Mouse (Mus musculus) brain, embryonic 14.5 days (tissue): Measurements from ENCODE around the gene Zfp42. TPM values are rescaled to one million over a fixed set of nuclear protein-coding genes. Genes with fewer than 3 reads are reported as not detected.

Experiments
- DNase-seq: peaks from one replicate; pipeline ENCODE4 v3.0.0-alpha.2; 2011; ENCODE audit warnings: low read depth
- CTCF ChIP-seq: fragments of 200-500 bp; IDR thresholded peaks from 2 replicates; pipeline ENCODE4 v1.5.1; 2012; ENCODE audit warnings: inconsistent platforms, mild to moderate bottlenecking, moderate library complexity, borderline replicate concordance; ENCODE audit not compliant: insufficient read depth, insufficient read length; ENCODE audit errors: extremely low read depth
- POLR2A ChIP-seq: fragments of 200-500 bp; IDR thresholded peaks from 2 replicates; pipeline ENCODE4 v1.6.1; 2012; ENCODE audit warnings: mild to moderate bottlenecking, inconsistent platforms, borderline replicate concordance; ENCODE audit not compliant: poor library complexity, insufficient read depth, insufficient read length, severe bottlenecking; ENCODE audit errors: extremely low read depth
- polyA plus RNA-seq: library from polyadenylated mRNA; depleted of rRNA; stranded (reverse); fragments of >200 nt; gene quantifications from 2 replicates; pipeline ENCODE4 v1.2.3, GENCODE M21; 2012

The Zfp42 gene
- polyA plus RNA-seq, 1 experiment, result not detected

DNA sequence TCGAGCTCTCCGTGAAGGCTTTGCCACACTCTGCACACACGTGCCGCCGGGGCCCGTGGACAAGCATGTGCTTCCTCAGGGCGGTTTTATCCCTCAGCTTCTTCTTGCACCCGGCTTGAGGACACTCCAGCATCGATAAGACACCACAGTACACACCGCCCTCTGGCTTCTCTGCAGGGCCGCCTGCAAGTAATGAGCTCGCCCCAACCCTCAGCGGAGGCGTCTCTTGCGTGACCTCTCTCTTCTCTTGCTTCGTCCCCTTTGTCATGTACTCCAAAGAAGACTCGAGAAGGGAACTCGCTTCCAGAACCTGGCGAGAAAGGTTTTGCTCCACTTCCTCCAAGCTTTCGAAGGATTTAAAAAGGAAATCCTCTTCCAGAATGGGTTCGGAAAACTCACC, 11.0 kb downstream of the Zfp42 start:
- TF ChIP-seq CTCF (no peak), POLR2A (no peak)
- DNase-seq, result no peak

DNA sequence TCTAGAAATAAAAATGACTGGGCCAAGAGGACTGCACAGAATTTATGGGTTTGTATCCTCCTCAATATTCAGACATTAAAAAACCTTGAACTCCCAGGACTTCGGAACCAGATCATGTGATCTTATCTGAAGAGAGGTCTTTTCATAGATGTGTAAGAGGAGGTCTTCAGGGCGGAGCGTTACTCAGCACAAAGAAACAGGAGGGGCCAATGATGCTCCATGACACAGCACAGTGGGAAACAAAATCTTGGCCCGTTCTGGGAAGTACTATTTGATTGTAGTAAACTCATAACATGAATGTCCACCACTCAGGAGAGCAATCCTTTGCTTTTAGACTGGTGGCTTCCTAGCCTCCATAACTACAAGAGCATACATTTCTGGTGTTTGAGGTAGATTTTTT, 12.6 kb downstream of the Zfp42 start:
- DNase-seq, result no peak
- TF ChIP-seq POLR2A, result no peak
- TF ChIP-seq CTCF, result no peak

DNA sequence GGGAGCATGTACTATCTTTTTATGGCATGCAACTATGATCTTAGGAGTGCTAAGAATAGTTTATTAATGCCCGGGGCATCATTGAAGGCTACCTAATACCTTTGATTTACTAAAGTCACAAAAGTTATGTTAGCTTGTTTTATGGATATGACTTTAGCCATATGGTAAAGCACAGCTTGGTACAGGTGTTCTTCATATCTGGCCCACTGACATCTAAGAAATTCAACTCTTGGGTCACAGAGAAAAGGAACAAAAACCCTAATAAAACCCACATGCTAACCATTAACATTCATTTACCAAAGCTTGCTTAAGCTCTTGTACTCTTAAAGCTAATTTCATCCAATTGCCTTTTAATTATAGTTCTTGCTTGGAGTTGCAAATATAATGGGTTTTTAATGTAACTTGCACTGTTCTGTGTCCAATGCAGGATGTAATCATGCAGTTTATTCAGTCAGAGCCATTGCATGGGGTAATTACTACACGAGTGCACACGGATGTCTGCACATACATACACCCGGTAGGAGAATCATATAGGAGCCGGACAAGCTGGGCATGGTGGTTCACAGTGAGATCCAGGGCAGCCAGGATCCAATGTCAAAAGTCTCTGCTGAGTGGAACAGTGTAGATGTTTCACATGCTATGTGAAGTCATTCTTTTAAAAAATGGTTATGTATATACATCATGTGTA, 16.2 kb downstream of the Zfp42 start:
- no peak for DNase-seq
- TF ChIP-seq POLR2A (no peak), CTCF (no peak)

DNA sequence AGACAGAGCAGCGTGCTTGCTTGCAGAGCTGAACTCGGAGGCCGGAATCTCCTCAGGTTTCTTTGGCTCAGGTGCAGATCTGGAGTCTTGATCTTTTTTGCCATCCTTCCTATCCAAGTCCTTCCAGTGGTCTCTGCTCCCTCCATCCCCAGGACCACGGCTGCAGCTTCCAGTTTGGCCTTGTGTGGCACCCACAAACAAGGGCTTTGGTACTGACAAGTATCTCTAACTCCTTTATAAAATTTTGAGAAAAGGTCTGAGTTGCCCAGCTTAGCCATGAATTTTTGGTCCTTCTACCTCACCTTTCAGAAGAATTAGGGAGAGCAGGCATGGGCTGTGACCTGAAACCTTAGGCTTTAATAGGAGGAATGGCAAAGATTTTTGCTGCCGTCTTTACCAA, 17.0 kb downstream of the Zfp42 start:
- TF ChIP-seq POLR2A (no peak), CTCF (no peak)
- DNase-seq, result no peak

DNA sequence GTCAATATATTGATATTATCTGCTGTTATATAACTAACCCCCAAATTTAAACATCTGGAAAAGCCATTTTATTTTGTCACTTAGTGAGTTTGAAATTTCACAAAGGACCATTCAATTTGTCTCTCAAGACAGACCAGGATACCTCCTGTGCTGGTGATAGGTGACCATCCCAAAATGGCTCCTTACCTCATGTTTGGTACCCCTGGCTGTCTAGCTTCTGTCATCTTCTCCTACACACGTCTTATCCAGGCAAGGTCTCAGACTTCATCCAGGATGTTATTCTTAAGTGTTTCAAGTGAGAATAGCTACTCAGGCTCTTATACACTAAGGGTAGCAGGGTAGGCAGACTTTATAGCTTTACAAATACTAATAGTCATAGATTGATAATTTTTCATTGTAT, 17.9 kb downstream of the Zfp42 start:
- DNase-seq, result no peak
- no peak for TF ChIP-seq POLR2A

DNA sequence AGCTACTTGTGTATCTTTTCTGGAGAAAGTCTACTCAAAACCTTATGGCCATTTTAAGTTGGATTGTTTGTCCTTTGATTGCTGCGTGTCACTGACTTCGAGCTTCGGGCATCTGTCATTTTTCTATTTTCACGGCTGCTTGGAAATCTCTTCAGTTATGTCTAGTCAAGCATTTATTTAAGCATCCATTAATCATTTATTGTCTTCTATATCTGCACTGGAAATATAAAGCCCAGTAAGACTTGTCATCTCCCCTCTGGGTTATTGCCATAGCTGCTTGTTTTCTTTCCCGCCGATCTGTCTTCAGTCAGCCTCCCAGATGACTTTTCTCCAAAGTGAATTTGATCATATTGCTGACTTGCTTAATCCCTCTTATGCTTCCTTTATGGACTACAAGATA, 19.3 kb downstream of the Zfp42 start:
- no peak for TF ChIP-seq CTCF
- TF ChIP-seq POLR2A, result no peak

DNA sequence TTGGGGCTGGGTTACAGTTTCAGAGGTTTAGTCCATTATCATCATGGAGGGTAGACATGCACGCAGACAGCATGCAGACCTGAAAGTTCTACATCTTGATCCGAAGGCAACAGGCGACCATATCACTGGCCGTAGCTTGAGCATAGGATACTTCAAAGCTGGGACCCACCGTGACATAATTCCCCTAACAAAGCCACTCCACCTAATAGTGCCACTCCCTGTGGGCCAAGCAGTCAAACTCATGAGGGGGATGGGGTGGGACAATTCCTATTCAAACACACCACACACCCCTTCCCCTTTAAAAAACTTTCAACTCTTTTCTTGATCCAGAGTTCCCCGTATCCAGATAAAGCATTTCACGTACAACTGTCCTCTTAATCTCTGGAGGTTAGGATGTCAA, 23.5 kb downstream of the Zfp42 start:
- no peak for TF ChIP-seq POLR2A
- no peak for TF ChIP-seq CTCF

More for the DNA sequence above, 19.3 kb downstream of the Zfp42 start:
- DNase-seq, result no peak

DNA sequence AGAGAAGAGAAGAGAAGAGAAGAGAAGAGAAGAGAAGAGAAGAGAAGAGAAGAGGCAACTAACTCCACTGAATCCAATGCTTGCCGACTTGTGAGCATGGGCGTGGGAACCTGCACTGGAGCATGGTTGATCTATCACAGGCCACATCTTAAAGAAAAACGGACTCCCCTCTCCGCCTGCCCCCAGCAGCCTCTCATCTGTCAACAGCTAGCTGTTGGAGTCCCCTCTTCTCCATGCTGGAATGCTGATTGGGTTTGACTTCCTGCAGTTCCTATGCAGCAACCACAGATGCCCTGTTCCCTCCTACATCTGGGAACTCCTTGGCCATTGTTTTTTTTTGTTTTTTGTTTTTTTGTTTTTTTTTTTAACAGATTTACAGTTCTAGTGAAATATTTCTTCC, 28.4 kb downstream of the Zfp42 start:
- no peak for DNase-seq
- TF ChIP-seq POLR2A (no peak), CTCF (no peak)

More for the DNA sequence above, 23.5 kb downstream of the Zfp42 start:
- no peak for DNase-seq

DNA sequence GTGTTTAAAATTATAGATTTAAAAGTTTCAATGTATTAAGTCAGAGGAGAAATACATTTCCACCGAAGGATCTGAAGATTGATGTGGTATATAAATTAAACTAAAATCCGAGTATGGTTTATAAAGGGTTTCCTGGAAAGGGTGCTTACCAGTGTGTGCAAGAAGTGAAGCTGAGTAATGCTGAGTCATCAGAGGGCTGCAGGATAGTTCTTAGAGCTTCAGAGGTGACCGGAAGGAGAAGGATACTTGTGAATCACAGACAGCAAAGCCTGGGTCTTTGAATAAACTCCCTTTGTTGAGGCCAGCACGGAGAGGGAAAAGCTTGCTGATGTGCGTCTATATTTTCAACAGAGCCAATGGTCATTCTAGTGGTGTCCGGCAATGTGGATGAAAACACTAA, 45.8 kb downstream of the Zfp42 start:
- TF ChIP-seq CTCF (no peak), POLR2A (no peak)
- no peak for DNase-seq

DNA sequence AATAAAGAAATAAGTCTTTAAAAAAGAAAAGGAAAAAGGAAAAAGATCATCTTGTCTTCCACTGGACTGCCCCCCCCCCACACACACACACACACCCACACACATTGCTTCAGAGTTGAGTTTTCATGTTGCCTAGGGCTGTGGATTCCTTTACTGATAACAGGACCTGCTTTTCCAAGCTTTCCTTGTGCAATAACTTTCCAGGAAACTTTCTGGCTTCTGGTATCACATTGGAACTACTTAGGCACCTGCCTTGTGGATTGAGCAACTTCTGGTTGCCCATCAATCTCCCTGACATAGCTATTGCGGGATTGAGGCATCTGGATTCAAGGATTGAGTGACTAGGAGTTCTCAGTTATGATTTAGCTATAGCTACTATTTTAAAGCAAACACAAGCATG, 48.9 kb downstream of the Zfp42 start:
- no peak for DNase-seq

DNA sequence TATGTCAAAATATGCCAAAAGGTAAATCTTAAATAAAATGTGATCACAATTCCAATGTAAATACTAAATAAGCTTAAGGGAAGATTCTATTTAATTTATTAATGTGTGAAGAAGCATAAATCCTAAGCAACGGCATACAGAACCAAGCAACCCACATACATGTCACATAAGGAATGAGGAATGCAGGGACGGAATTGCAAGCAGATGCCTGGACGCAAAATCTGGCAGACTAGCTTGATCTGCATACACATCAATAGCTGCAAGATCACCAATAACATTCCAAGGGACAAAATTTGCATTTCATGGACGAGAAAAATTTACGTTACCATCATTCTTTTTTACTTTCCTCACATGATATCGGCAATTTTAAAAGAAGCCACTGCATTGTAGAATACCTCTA, 51.1 kb downstream of the Zfp42 start:
- no peak for TF ChIP-seq POLR2A
- no peak for TF ChIP-seq CTCF
- peak; percentile 32 for DNase-seq

More for the DNA sequence above, 48.9 kb downstream of the Zfp42 start:
- TF ChIP-seq CTCF (no peak), POLR2A (no peak)

DNA sequence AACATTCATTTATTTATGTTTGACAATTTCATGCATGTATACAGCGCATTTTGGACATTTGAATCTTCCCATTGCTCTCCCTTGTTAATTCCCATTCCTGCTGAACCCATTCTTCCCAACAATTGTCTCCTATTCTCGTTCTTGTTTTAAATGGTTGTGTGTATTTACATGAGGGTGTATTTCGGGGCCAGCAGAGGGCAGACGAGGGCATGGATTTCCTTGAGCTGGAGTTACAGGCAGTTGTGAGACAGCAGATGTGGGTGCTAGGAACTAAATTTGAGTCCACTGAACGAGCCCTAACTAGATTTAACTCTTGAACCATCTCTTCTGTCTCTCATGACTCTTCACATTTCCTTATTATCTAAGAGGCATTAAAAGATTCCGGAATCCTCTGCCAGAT, 55.1 kb downstream of the Zfp42 start:
- TF ChIP-seq CTCF, result no peak
- no peak for TF ChIP-seq POLR2A
- DNase-seq, result no peak
